Mouse (Mus musculus) retina, postnatal 7 days (tissue): ENCODE results near the gene 4931406C07Rik.

ENCODE experiments used
- DNase-seq: peaks from one replicate; pipeline ENCODE4 v3.0.0-alpha.2; 2012; ENCODE audit warnings: low read depth, low spot score

4931406C07Rik gene

DNA sequence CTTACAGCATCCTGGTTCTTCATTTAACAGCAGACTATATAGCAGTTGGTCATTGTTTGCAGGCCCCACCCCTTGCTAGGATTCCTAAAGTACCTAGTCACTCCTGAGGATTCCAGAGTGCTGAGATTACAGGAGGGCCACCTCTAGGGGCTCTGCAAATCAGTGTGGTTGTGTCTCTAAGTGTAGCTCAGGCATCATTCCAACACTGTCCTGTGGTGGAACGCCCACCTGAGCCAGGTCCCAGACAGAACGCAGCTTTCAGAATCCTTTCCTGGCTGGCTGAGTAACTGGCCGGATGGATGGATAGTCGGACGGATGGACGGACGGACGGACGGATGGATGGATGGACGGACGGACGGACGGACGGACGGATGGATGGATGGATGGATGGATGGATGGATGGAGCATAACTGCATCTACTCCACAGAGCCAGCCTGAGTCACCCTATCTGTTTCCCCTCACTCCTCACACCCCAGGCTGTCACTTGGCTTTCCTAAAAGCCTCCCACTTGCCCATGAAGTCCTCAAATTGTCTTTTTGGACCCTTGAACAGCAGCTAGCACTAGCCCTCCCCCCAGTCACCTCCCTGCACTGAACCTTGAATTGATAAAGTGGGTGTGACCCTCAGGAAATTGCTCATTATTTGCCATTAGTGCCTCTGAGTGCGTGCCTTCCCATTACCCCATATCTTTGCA lies 67.8 kb downstream of the 4931406C07Rik start:
- DNase-seq, result no peak

DNA sequence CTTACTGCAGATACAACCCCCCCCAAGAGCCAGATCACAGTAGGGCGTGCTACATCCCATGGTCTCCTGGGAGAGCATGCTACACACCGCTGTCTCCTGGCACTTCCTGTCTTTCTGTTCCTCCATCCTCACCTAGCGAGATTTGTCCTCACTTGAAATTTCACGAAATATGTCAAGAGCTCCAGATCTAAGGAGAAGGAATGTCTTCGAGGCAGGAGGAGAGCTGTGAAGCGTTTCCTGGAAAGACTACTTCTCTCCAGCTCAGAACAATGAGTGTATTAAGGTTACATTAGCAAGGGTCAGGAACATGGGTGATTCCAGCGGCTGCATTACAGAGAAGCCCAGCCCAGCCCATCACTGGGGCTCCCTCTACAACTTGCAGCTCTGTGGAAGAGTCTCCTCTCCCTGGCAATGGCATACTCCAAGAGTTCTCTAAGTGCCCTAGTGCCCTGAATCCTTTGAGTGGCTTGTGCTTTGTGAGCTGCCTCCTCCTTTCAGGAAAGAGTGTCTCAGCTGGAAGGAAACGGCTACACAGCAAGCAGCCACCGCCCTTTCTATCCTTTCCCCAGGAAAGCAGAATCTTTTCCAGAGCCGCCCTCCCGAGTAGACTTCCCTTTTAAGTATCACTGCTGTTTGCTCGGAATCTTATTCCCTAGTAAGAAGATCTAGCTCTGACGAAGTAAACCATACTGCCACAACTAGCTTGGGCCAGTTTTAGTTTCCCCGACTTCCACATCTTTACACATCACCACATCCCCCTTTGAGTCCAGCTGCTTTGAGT lies 68.5 kb downstream of the 4931406C07Rik start:
- DNase-seq, result no peak

DNA sequence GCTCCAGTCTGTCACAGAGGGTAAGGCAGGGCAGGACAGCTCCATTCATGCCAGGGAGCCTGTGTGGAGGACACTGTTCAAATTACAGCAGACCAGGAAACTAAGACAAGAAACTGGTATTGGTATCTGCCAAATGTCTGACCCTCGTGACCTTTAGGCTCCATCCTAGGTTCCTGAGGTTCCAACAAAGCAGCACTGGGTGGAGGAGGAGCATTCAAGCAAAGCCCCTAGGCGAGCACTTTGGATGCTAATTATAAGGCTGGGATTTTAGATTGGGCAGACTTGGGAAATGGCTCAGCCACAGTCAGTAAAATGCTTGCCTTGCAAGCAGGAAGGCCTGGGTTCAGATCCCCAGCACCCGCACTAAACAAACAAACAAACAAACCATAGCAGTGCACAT lies 70.3 kb downstream of the 4931406C07Rik start:
- DNase-seq, result no peak

DNA sequence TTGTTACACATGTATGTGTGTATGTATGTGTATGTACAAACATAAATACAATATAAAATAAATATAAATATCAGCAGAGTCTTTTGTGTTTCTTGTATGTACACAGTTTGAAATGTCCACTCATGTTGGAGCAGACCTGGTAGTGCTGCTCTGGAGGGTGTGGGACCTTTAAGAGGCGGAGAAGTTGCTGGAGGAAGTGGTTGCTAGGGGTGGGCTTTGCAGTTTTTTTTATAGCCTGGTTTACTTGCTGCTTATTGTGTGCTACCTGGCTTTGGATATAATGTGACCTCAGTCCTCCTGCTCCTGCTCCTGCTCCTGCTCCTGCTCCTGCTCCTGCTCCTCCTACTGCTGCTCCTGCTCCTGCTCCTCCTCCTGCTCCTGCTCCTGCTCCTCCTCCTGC lies 72.6 kb downstream of the 4931406C07Rik start:
- DNase-seq, result no peak
